9 mouse cellular contexts compared by ENCODE assay signal in genomic region chr10:14089488-14089887, GRCm38 (mm10).
DNase-seq lines count a peak whose midpoint lies in the region; ATAC-seq and TF ChIP-seq lines count a peak whose summit lies in the region.
"Had no signal": no experiment of that assay in that cellular context is flagged by ENCODE, and none has a peak within 500 bp of the region (broad histone marks: within the 10 kb centered on the region; RNA-seq: fewer than 3 reads in every experiment).

No protein-coding gene starts in this region.

- H3K36me3 ChIP-seq in hindbrain, embryonic 10.5 days = no peaks in the 10 kb centered on the region
- no peaks in the 10 kb centered on the region for H3K36me3 ChIP-seq in hindbrain, embryonic 12.5 days
- no peaks in the 10 kb centered on the region for H3K36me3 ChIP-seq in ES-Bruce4 (ENCODE audit: control insufficient read depth, insufficient read depth, low read length, poor library complexity, severe bottlenecking)
- H3K36me3 ChIP-seq: lung, embryonic 15.5 days had no signal

- H3K27me3 ChIP-seq in hindbrain, embryonic 10.5 days (ENCODE audit: insufficient read depth, poor library complexity, severe bottlenecking) = no peaks in the 10 kb centered on the region
- no peaks in the 10 kb centered on the region for H3K27me3 ChIP-seq in hindbrain, embryonic 12.5 days
- H3K27me3 ChIP-seq in ES-Bruce4 (ENCODE audit: control insufficient read depth, insufficient read depth, low read length, poor library complexity, severe bottlenecking) = no peaks in the 10 kb centered on the region
- H3K27me3 ChIP-seq: lung, embryonic 15.5 days had no signal

- no peak for ATAC-seq in hindbrain, embryonic 12.5 days (ENCODE audit: low FRiP score)
- no peak for ATAC-seq in activated CD4-positive, CD25-positive, alpha-beta regulatory T cell, adult 4 months

- no peak for TF ChIP-seq POLR2A in ES-Bruce4 (IDR thresholded peaks at IDR 0.05; ENCODE audit: insufficient read depth, low read length)

- H3K4me1 ChIP-seq in hindbrain, embryonic 10.5 days (replicated peaks) = no peaks in the 10 kb centered on the region
- no peaks in the 10 kb centered on the region for H3K4me1 ChIP-seq in hindbrain, embryonic 12.5 days
- no peaks in the 10 kb centered on the region for H3K4me1 ChIP-seq in ES-Bruce4 (ENCODE audit: control insufficient read depth, insufficient read depth, low read length)

- intact Hi-C loops in left cerebral cortex, postnatal 14 days (cut with DNase I) = loop anchor here (5.0 kb wide), 1 partner anchor 122 kb away; the partner anchor contains the start of gene Hivep2

- H3K4me3 ChIP-seq in hindbrain, embryonic 10.5 days = no peak overlapping the region
- H3K4me3 ChIP-seq in hindbrain, embryonic 12.5 days = no peak overlapping the region
- H3K4me3 ChIP-seq in ES-Bruce4 (ENCODE audit: low read depth, low read length) = no peak overlapping the region
- H3K4me3 ChIP-seq: lung, embryonic 15.5 days had no signal

- peak; percentile 27 for DNase-seq in hindbrain, embryonic 10.5 days (ENCODE audit: low spot score)
- DNase-seq in 3T3-L1 (ENCODE audit: low read depth, low spot score) = peak; percentile 20
- peak; percentile 55 to 57 for DNase-seq in kidney, postnatal 4 days
- no peak for DNase-seq in frontal cortex, postnatal 25 days (ENCODE audit: low spot score in 2 of 2)
- DNase-seq in left cerebral cortex, postnatal 14 days (ENCODE audit: low spot score in 2 of 2) = no peak

- TF ChIP-seq EP300 in ES-Bruce4 (IDR thresholded peaks at IDR 0.05; ENCODE audit: insufficient read depth, low read depth, low read length) = no peak

- H3K4me2 ChIP-seq in hindbrain, embryonic 12.5 days (replicated peaks) = no peak overlapping the region
- H3K4me2 ChIP-seq: lung, embryonic 15.5 days had no signal

- H3K9me3 ChIP-seq in hindbrain, embryonic 10.5 days = peaks cover 5% of the 10 kb centered on the region; the same call in 1 of the 2 replicates
- H3K9me3 ChIP-seq in hindbrain, embryonic 12.5 days (replicated peaks) = no peaks in the 10 kb centered on the region
- no peaks in the 10 kb centered on the region for H3K9me3 ChIP-seq in ES-Bruce4 (replicated peaks; ENCODE audit: control insufficient read depth, insufficient read depth, low read length, poor library complexity, severe bottlenecking)
- H3K9me3 ChIP-seq: lung, embryonic 15.5 days had no signal

- no peak overlapping the region for H3K9ac ChIP-seq in hindbrain, embryonic 12.5 days
- H3K9ac ChIP-seq in ES-Bruce4 (ENCODE audit: low read depth, poor library complexity, severe bottlenecking) = no peak overlapping the region
- H3K9ac ChIP-seq: lung, embryonic 15.5 days had no signal

- WGBS in hindbrain, embryonic 10.5 days = 53% methylated on average over 9 of the region's 9 CpGs
- WGBS in hindbrain, embryonic 12.5 days = 51% methylated on average over 9 of the region's 9 CpGs

- peak; percentile 39 for TF ChIP-seq CTCF in ES-Bruce4 (IDR thresholded peaks at IDR 0.05; ENCODE audit: low read depth, low read length)

- no peak overlapping the region for H3K27ac ChIP-seq in hindbrain, embryonic 10.5 days
- no peak overlapping the region for H3K27ac ChIP-seq in hindbrain, embryonic 12.5 days
- H3K27ac ChIP-seq in ES-Bruce4 (ENCODE audit: insufficient read depth, low read length) = no peak overlapping the region
- H3K27ac ChIP-seq: lung, embryonic 15.5 days had no signal

Comparison
In these comparisons a context has a peak if more than half of its experiments do, and no peak if none do; other contexts are left out.
1. DNase-seq: peak in hindbrain, embryonic 10.5 days (single experiment), 3T3-L1 (single experiment) and kidney, postnatal 4 days (2 of 2); none in frontal cortex, postnatal 25 days (0 of 2) and left cerebral cortex, postnatal 14 days (0 of 2).